Mouse (Mus musculus): ENCODE measurements around the gene Tsr2.

The Tsr2 gene

GRCm38 (mm10) chrX:151096171-151097058, at the start of gene Tsr2:
Gene Tsr2, minus strand, starts transcription at chrX:151096543.
- TF ChIP-seq GATA4 (IDR thresholded peaks at IDR 0.05; ENCODE audit: insufficient replicate concordance, low read length) = no peak

- TF ChIP-seq GATA4 (IDR thresholded peaks at IDR 0.05; ENCODE audit: insufficient replicate concordance, low read length) = no peak
Observed at GRCm38 (mm10) chrX:151132785-151133184, 36.4 kb upstream of the Tsr2 start.

- TF ChIP-seq GATA4 (IDR thresholded peaks at IDR 0.05; ENCODE audit: insufficient replicate concordance, low read length) = no peak
Observed at GRCm38 (mm10) chrX:151130493-151130892, 34.1 kb upstream of the Tsr2 start.

GRCm38 (mm10) chrX:151123933-151124332, 27.6 kb upstream of the Tsr2 start:
- TF ChIP-seq GATA4 (IDR thresholded peaks at IDR 0.05; ENCODE audit: insufficient replicate concordance, low read length) = no peak

- no peak for TF ChIP-seq GATA4 (IDR thresholded peaks at IDR 0.05; ENCODE audit: insufficient replicate concordance, low read length)
Observed at GRCm38 (mm10) chrX:151117432-151117831, 21.1 kb upstream of the Tsr2 start.

GRCm38 (mm10) chrX:151116795-151117194, 20.5 kb upstream of the Tsr2 start:
- TF ChIP-seq GATA4 (IDR thresholded peaks at IDR 0.05; ENCODE audit: insufficient replicate concordance, low read length) = no peak

GRCm38 (mm10) chrX:151107301-151108067, 11.1 kb upstream of the Tsr2 start:
- no peak for TF ChIP-seq GATA4 (IDR thresholded peaks at IDR 0.05; ENCODE audit: insufficient replicate concordance, low read length)

GRCm38 (mm10) chrX:151087418-151087817, 8.9 kb downstream of the Tsr2 start:
- TF ChIP-seq GATA4 (IDR thresholded peaks at IDR 0.05; ENCODE audit: insufficient replicate concordance, low read length) = no peak

GRCm38 (mm10) chrX:151085599-151085998, 10.7 kb downstream of the Tsr2 start:
- TF ChIP-seq GATA4 (IDR thresholded peaks at IDR 0.05; ENCODE audit: insufficient replicate concordance, low read length) = no peak

GRCm38 (mm10) chrX:151076941-151077485, 19.3 kb downstream of the Tsr2 start:
- no peak for TF ChIP-seq GATA4 (IDR thresholded peaks at IDR 0.05; ENCODE audit: insufficient replicate concordance, low read length)

GRCm38 (mm10) chrX:151076007-151076406, 20.3 kb downstream of the Tsr2 start:
- TF ChIP-seq GATA4 (IDR thresholded peaks at IDR 0.05; ENCODE audit: insufficient replicate concordance, low read length) = no peak

GRCm38 (mm10) chrX:151067876-151068275, 28.5 kb downstream of the Tsr2 start:
- TF ChIP-seq GATA4 (IDR thresholded peaks at IDR 0.05; ENCODE audit: insufficient replicate concordance, low read length) = no peak

- TF ChIP-seq GATA4 (IDR thresholded peaks at IDR 0.05; ENCODE audit: insufficient replicate concordance, low read length) = no peak
Observed at GRCm38 (mm10) chrX:151066071-151066666, 30.2 kb downstream of the Tsr2 start.

- no peak for TF ChIP-seq GATA4 (IDR thresholded peaks at IDR 0.05; ENCODE audit: insufficient replicate concordance, low read length)
Observed at GRCm38 (mm10) chrX:151061615-151062299, 34.6 kb downstream of the Tsr2 start.

GRCm38 (mm10) chrX:151059346-151059745, 37.0 kb downstream of the Tsr2 start:
- no peak for TF ChIP-seq GATA4 (IDR thresholded peaks at IDR 0.05; ENCODE audit: insufficient replicate concordance, low read length)
